Mouse (Mus musculus) small intestine, adult 2 months (tissue): ENCODE measurements at regions not wholly inside any gene's neighbourhood (a gene's known extent, or its start where the extent isn't known, plus 50 kb on each side); places are given as distances from the start of the nearest gene placed in this dataset.

Experiments
- H3K27ac ChIP-seq: fragments of 200-500 bp; 2 replicates; pipeline ENCODE4 v1.5.1; 2012; ENCODE audit warnings: low read depth, low read length, control low read depth, inconsistent platforms; ENCODE audit not compliant: insufficient read depth
- H3K27me3 ChIP-seq: fragments of 200-500 bp; 2 replicates; pipeline ENCODE4 v1.6.1; 2012; ENCODE audit warnings: mild to moderate bottlenecking, moderate library complexity, low read length, inconsistent platforms; ENCODE audit not compliant: control insufficient read depth, insufficient read depth
- H3K36me3 ChIP-seq: fragments of 200-500 bp; 2 replicates; pipeline ENCODE4 v1.6.1; 2012; ENCODE audit warnings: mild to moderate bottlenecking, low read length, control low read depth, inconsistent platforms; ENCODE audit not compliant: control insufficient read depth, insufficient read depth
- H3K4me1 ChIP-seq: fragments of 200-500 bp; 2 replicates; pipeline ENCODE4 v1.6.1; 2012; ENCODE audit warnings: low read length, inconsistent platforms, mixed read lengths; ENCODE audit not compliant: control insufficient read depth, insufficient read depth, insufficient read length
- H3K4me3 ChIP-seq: fragments of 200-500 bp; 2 replicates; pipeline ENCODE4 v1.5.1; 2012; ENCODE audit warnings: low read depth, mild to moderate bottlenecking, control low read depth, inconsistent platforms, low read length, moderate library complexity
- CTCF ChIP-seq: fragments of 200-500 bp; IDR thresholded peaks from 2 replicates; pipeline ENCODE4 v1.5.1; 2012; ENCODE audit warnings: low read depth, mild to moderate bottlenecking, control low read depth, inconsistent platforms, low read length, moderate library complexity, mixed read lengths; ENCODE audit not compliant: insufficient replicate concordance, insufficient read length; ENCODE audit errors: extremely low read depth
- POLR2A ChIP-seq: fragments of 200-500 bp; IDR thresholded peaks from 2 replicates; pipeline ENCODE4 v1.6.1; 2012; ENCODE audit warnings: low read depth, mild to moderate bottlenecking, control low read depth, inconsistent platforms, low read length, moderate library complexity
- WGBS: fragments of 180-500 bp; shearing (Covaris S2); methylation state at CpG from one replicate; pipeline ENCODE4 v1.1.7; 2018; 5-methylcytosine and 5-hydroxymethylcytosine counted together

- 77% methylated on average over 13 of the region's 13 CpGs for WGBS
- Histone ChIP-seq H3K27me3 (no peaks in the 10 kb centered on the region), H3K36me3 (no peaks in the 10 kb centered on the region), H3K4me3 (no peak overlapping the region), H3K27ac (no peak overlapping the region), H3K4me1 (no peaks in the 10 kb centered on the region)
- TF ChIP-seq POLR2A (no peak), CTCF (no peak)
Measured at GRCm38 (mm10) chr2:74435184-74435911, 143.9 kb downstream of the Lnpk start.

DNA sequence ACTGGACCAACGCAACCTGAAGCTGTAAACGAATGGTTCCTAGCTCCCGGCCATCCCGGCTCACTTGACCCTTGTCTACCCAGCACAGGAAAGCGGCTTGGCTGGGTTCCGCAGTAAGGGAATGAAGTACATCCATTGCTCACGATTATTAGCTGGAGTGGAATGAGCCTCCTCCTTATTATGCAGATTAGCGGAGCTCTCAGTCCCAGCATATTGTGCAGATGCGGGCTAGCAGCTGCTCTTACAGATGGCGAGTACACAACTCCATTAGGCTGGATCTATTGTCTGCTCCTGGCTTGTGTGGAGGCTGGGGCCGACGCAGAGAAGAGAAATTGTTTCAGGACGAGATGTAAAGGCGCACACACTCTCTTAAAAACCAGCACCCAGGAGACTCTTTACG, 152.5 kb downstream of the Lnpk start:
- no peak overlapping the region for H3K27ac ChIP-seq
- 79% methylated on average over 15 of the region's 15 CpGs for WGBS
- H3K4me1 ChIP-seq, result no peaks in the 10 kb centered on the region
- no peaks in the 10 kb centered on the region for H3K36me3 ChIP-seq
- no peaks in the 10 kb centered on the region for H3K27me3 ChIP-seq
- H3K4me3 ChIP-seq, result no peak overlapping the region
- TF ChIP-seq POLR2A (no peak), CTCF (no peak)

DNA sequence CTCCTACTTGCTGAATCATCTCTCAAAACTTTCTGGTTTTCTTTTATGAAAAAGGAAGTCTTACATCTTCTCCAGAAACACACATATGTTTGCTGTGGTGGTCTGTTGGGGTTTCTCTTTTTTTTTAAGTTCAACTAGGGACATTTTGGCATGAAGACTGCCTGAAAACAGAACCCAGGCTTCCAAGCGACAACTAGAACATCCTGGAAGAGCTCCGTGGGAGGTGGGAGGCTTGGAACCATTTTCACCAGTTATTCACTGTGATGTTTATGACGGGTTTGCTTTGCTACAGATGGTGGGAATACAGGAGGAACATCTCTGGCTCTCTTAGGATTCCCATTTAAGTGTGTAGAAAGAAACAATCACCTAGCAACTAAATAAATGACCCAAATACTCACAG, 154.5 kb downstream of the Lnpk start:
- Histone ChIP-seq H3K27me3 (no peaks in the 10 kb centered on the region), H3K27ac (no peak overlapping the region), H3K4me3 (no peak overlapping the region), H3K36me3 (no peaks in the 10 kb centered on the region), H3K4me1 (no peaks in the 10 kb centered on the region)
- TF ChIP-seq POLR2A, result no peak
- no peak for TF ChIP-seq CTCF
- WGBS, result 78% methylated on average over 3 of the region's 3 CpGs

- 88% methylated on average over 4 of the region's 4 CpGs for WGBS
Measured at GRCm38 (mm10) chr2:74416097-74416496, 163.1 kb downstream of the Lnpk start.

DNA sequence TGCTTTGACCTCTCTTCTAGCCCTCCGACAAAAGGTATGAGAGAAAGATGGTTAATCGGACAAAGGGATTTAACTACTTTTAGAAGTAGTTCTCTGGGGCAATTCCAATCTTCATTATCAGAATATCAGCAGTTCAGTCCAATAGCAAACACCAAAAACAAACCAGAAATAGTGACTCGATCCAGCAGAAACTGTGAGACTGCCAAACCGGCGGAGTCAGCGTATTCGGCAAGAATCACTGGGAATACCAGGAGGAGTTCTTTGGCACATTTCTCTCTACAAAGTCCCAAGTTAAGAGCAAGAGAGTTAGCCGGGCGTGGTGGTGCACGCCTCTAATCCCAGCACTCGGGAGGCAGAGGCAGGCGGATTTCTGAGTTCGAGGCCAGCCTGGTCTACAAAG, 164.5 kb downstream of the Lnpk start:
- no peaks in the 10 kb centered on the region for H3K4me1 ChIP-seq
- no peaks in the 10 kb centered on the region for H3K36me3 ChIP-seq
- WGBS, result 88% methylated on average over 13 of the region's 13 CpGs
- TF ChIP-seq POLR2A (no peak), CTCF (no peak)
- no peak overlapping the region for H3K4me3 ChIP-seq
- no peak overlapping the region for H3K27ac ChIP-seq
- no peaks in the 10 kb centered on the region for H3K27me3 ChIP-seq

More at GRCm38 (mm10) chr2:74416097-74416496, 163.1 kb downstream of the Lnpk start:
- H3K27me3 ChIP-seq, result no peaks in the 10 kb centered on the region
- H3K27ac ChIP-seq, result no peak overlapping the region
- H3K36me3 ChIP-seq, result no peaks in the 10 kb centered on the region
- TF ChIP-seq CTCF, result no peak
- no peak for TF ChIP-seq POLR2A
- no peaks in the 10 kb centered on the region for H3K4me1 ChIP-seq
- H3K4me3 ChIP-seq, result no peak overlapping the region

- H3K4me3 ChIP-seq, result no peak overlapping the region
- no peaks in the 10 kb centered on the region for H3K4me1 ChIP-seq
- WGBS, result 57% methylated on average over 4 of the region's 4 CpGs
- no peaks in the 10 kb centered on the region for H3K36me3 ChIP-seq
- no peak for TF ChIP-seq CTCF
- TF ChIP-seq POLR2A, result no peak
- H3K27ac ChIP-seq, result no peak overlapping the region
- H3K27me3 ChIP-seq, result no peaks in the 10 kb centered on the region
Measured at GRCm38 (mm10) chr2:74409856-74410404, 169.3 kb downstream of the Lnpk start.

GRCm38 (mm10) chr2:74404493-74404892, 174.7 kb downstream of the Lnpk start:
- Histone ChIP-seq H3K27ac (no peak overlapping the region), H3K4me1 (no peaks in the 10 kb centered on the region), H3K27me3 (no peaks in the 10 kb centered on the region), H3K36me3 (no peaks in the 10 kb centered on the region), H3K4me3 (no peak overlapping the region)
- 49% methylated on average over 3 of the region's 3 CpGs for WGBS
- no peak for TF ChIP-seq POLR2A
- TF ChIP-seq CTCF, result no peak
